Mouse (Mus musculus) heart, postnatal 4 days (tissue): ENCODE data around the gene Rnf183. TPM values are rescaled to one million over a fixed set of nuclear protein-coding genes. Genes with fewer than 3 reads are reported as not detected.

ENCODE experiments used
- DNase-seq: peaks from one replicate; pipeline ENCODE4 v3.0.0; 2021
- total RNA-seq, 2 experiments: library from RNA; stranded (reverse); gene quantifications; 2 replicates each; pipeline ENCODE4 v1.2.3; 2021

The Rnf183 gene
- total RNA-seq, 2 experiments from 2014 or later = not detected

- no peak for DNase-seq
These were observed 4.4 kb downstream of the Rnf183 start for GRCm38 (mm10) chr4:62430678-62431077.

- DNase-seq = no peak
These were observed 5.4 kb downstream of the Rnf183 start for GRCm38 (mm10) chr4:62429616-62430015.

- DNase-seq = no peak
These were observed 6.9 kb downstream of the Rnf183 start for GRCm38 (mm10) chr4:62427978-62428758.

- no peak for DNase-seq
These were observed 9.2 kb downstream of the Rnf183 start for GRCm38 (mm10) chr4:62425891-62426290.

GRCm38 (mm10) chr4:62419091-62419490 is 16.0 kb downstream of the Rnf183 start:
- DNase-seq = no peak

GRCm38 (mm10) chr4:62418448-62418847 is 16.6 kb downstream of the Rnf183 start:
- DNase-seq = no peak

GRCm38 (mm10) chr4:62411606-62412005 is 23.4 kb downstream of the Rnf183 start:
- DNase-seq = no peak

GRCm38 (mm10) chr4:62410325-62410724 is 24.7 kb downstream of the Rnf183 start:
- no peak for DNase-seq

- no peak for DNase-seq
These were observed 25.4 kb downstream of the Rnf183 start for GRCm38 (mm10) chr4:62409615-62410014.

- peak; percentile 98 for DNase-seq
These were observed 26.3 kb downstream of the Rnf183 start, which contains the start of the genes Cdc26 and Prpf4 for GRCm38 (mm10) chr4:62408601-62409282. Gene Cdc26 (minus strand): TSS chr4:62408642. Gene Prpf4 (plus strand): TSS chr4:62408797.

- DNase-seq = peak; percentile 60
These were observed 27.1 kb downstream of the Rnf183 start for GRCm38 (mm10) chr4:62407730-62408582.

GRCm38 (mm10) chr4:62406133-62406532 is 28.9 kb downstream of the Rnf183 start:
- no peak for DNase-seq

GRCm38 (mm10) chr4:62398956-62399355 is 36.1 kb downstream of the Rnf183 start:
- no peak for DNase-seq

GRCm38 (mm10) chr4:62397616-62398365 is 37.3 kb downstream of the Rnf183 start:
- no peak for DNase-seq

GRCm38 (mm10) chr4:62395806-62396205 is 39.2 kb downstream of the Rnf183 start:
- DNase-seq = no peak

- DNase-seq = no peak
These were observed 41.6 kb downstream of the Rnf183 start for GRCm38 (mm10) chr4:62393459-62393858.

- no peak for DNase-seq
These were observed 43.2 kb downstream of the Rnf183 start for GRCm38 (mm10) chr4:62391892-62392291.

- DNase-seq = no peak
These were observed 45.2 kb downstream of the Rnf183 start for GRCm38 (mm10) chr4:62389592-62390512.

- no peak for DNase-seq
These were observed 49.6 kb downstream of the Rnf183 start for GRCm38 (mm10) chr4:62385439-62385838.

GRCm38 (mm10) chr4:62384159-62384558 is 50.9 kb downstream of the Rnf183 start:
- DNase-seq = no peak

GRCm38 (mm10) chr4:62383752-62384151 is 51.3 kb downstream of the Rnf183 start:
- no peak for DNase-seq
